Mouse (Mus musculus) lung, adult 2 months (tissue): ENCODE results near the gene Nr3c2.

Source experiments
- CTCF ChIP-seq: fragments of 200-500 bp; IDR thresholded peaks from 2 replicates; pipeline ENCODE4 v1.5.1; 2011; ENCODE audit warnings: mild to moderate bottlenecking, low read length, control low read depth; ENCODE audit not compliant: insufficient read depth
- POLR2A ChIP-seq: fragments of 200-500 bp; IDR thresholded peaks from 2 replicates; pipeline ENCODE4 v1.6.1; 2011; ENCODE audit warnings: low read depth, mild to moderate bottlenecking, control low read depth, low read length, borderline replicate concordance; ENCODE audit errors: extremely low read depth

DNA sequence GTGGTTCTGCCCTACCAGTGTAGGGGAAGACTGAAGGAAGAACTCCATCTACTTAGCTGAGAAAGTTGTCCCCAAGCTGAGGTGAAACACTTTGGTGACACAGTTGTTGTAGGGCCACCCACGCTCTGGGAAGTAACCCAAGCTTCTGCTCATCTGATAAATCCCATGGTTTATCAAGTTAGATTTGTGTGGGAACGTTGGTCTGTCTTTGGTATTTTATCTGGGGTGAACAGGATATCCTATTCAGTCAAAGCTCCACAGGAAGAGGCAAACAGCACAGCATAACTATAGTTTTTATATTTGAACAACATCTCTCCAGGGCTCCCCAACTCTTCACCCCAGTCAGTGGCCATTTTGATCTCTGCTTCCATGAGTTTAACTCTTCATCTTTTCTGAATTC lies 40.7 kb upstream of the Nr3c2 start:
- TF ChIP-seq CTCF (no peak), POLR2A (no peak)
